ENCODE assay signal across 34 mouse cellular contexts in the genomic region with DNA sequence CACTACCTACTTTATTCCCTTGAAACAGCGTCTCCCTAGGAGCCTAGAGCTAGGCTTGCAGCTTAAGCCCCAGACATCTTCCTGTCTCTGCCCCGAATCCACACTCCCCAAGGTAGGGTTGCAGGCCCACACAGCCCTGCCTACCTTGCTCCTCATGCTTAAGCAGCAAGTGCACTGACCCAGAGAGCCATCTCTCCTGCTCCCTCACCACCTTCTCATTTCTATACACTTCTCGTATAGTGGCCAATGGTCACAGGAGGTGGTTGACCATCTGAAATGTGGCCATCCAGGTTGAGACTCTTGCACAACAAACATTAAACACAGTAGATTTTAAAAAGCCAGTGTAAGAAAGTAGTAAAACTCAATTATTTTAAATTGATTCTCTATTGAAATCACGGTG.
"Had no signal": no experiment of that assay in that cellular context is flagged by ENCODE, and none has a peak within 500 bp of the region (broad histone marks: within the 10 kb centered on the region; RNA-seq: fewer than 3 reads in every experiment).

No protein-coding gene starts in this region.

- H3K4me3 ChIP-seq: heart, embryonic 10.5 days; heart, embryonic 12.5 days; heart, embryonic 13.5 days; heart, embryonic 15.5 days; hindbrain, embryonic 10.5 days; hindbrain, embryonic 12.5 days; hindbrain, embryonic 13.5 days; hindbrain, embryonic 15.5 days; intestine, embryonic 15.5 days; kidney, embryonic 15.5 days; layer of hippocampus, adult 2 months had no signal

- H3K9me3 ChIP-seq: heart, embryonic 10.5 days; heart, embryonic 12.5 days; heart, embryonic 13.5 days; heart, embryonic 15.5 days; hindbrain, embryonic 10.5 days; hindbrain, embryonic 12.5 days; hindbrain, embryonic 13.5 days; hindbrain, embryonic 15.5 days; intestine, embryonic 15.5 days; kidney, embryonic 15.5 days had no signal

- H3K9ac ChIP-seq: heart, embryonic 12.5 days; heart, embryonic 13.5 days; heart, embryonic 15.5 days; hindbrain, embryonic 12.5 days; hindbrain, embryonic 13.5 days; hindbrain, embryonic 14.5 days; hindbrain, embryonic 15.5 days; intestine, embryonic 15.5 days; kidney, embryonic 15.5 days had no signal

- H3K4me1 ChIP-seq: hindbrain, embryonic 10.5 days; hindbrain, embryonic 12.5 days; hindbrain, embryonic 13.5 days; hindbrain, embryonic 15.5 days; intestine, embryonic 15.5 days; kidney, embryonic 15.5 days had no signal

- H3K27ac ChIP-seq: heart, embryonic 10.5 days; heart, embryonic 13.5 days; heart, embryonic 15.5 days; hindbrain, embryonic 10.5 days; hindbrain, embryonic 12.5 days; hindbrain, embryonic 13.5 days; hindbrain, embryonic 14.5 days; hindbrain, embryonic 15.5 days; hindbrain, postnatal 0 days; intestine, embryonic 15.5 days; kidney, embryonic 15.5 days; kidney, postnatal 0 days; layer of hippocampus, adult 2 months had no signal

- DNase-seq: heart, postnatal 10 days; heart, postnatal 14 days; heart, postnatal 36 days; heart, postnatal 4 days; kidney, adult 11 months; kidney, adult 18-20 months; kidney, adult 2 months; kidney, adult 8-10 months; kidney, adult 9 months; kidney, postnatal 10 days; kidney, postnatal 14 days; kidney, postnatal 25 days; kidney, postnatal 36 days; kidney, postnatal 4 days; layer of hippocampus, adult 9-11 months; layer of hippocampus, postnatal 36 days had no signal

- H3K27me3 ChIP-seq: heart, embryonic 12.5 days; heart, embryonic 13.5 days; heart, embryonic 15.5 days; hindbrain, embryonic 12.5 days; hindbrain, embryonic 13.5 days; hindbrain, embryonic 15.5 days; intestine, embryonic 15.5 days; kidney, embryonic 15.5 days had no signal

- H3K4me2 ChIP-seq: heart, embryonic 12.5 days; heart, embryonic 13.5 days; heart, embryonic 15.5 days; hindbrain, embryonic 12.5 days; hindbrain, embryonic 13.5 days; hindbrain, embryonic 14.5 days; hindbrain, embryonic 15.5 days; intestine, embryonic 15.5 days; kidney, embryonic 15.5 days had no signal

- ATAC-seq: hindbrain, embryonic 16.5 days; hindbrain, postnatal 0 days; inflammation-experienced regulatory T-cells, adult 6 months; intestine, embryonic 15.5 days; intestine, embryonic 16.5 days; intestine, postnatal 0 days had no signal

- H3K36me3 ChIP-seq: heart, embryonic 10.5 days; heart, embryonic 12.5 days; heart, embryonic 13.5 days; heart, embryonic 15.5 days; hindbrain, embryonic 10.5 days; hindbrain, embryonic 12.5 days; hindbrain, embryonic 13.5 days; hindbrain, embryonic 15.5 days; intestine, embryonic 15.5 days; kidney, embryonic 15.5 days had no signal
